Mouse (Mus musculus): ENCODE measurements around the gene Rhox4b.
"Not testable (repeated sequence)": the region's sequence is repeated elsewhere in the genome, so short reads cannot be mapped to it uniquely, and the experiment has no call there.

GRCm38 (mm10) chrX:37411767-37412166 is 20.5 kb upstream of the Rhox4b start, which contains the start of gene Rhox2b:
- TF ChIP-seq CTCF (conservative IDR thresholded peaks at IDR 0.05; ENCODE audit: low read length); NANOG (IDR thresholded peaks at IDR 0.05; ENCODE audit: borderline replicate concordance, low read length): not testable (repeated sequence)
